Mouse (Mus musculus): ENCODE results near the gene Flrt2. TPM values are rescaled to one million over a fixed set of nuclear protein-coding genes. Genes with fewer than 3 reads are reported as not detected.
"Not testable (repeated sequence)": the region's sequence is repeated elsewhere in the genome, so short reads cannot be mapped to it uniquely, and the experiment has no call there.

Gene Flrt2
- polyA plus RNA-seq (2015; fragmentation: Nextera tagmentation; extraction: Ambion mirVana): 0.46 and 0.48 TPM in 2 replicates

GRCm38 (mm10) chr12:95691961-95692767 lies at the start of gene Flrt2:
Gene Flrt2, plus strand, starts transcription at chr12:95692226.
- no peak within 1 kb of the TSS for H3K9ac ChIP-seq (replicated peaks)
- no peak for TF ChIP-seq CTCF (IDR thresholded peaks at IDR 0.05; ENCODE audit: low read depth)
- TF ChIP-seq EP300 (IDR thresholded peaks at IDR 0.05; ENCODE audit: low read depth): no peak
- H3K27ac ChIP-seq (ENCODE audit: low read depth): no peak within 1 kb of the TSS
- H3K4me3 ChIP-seq (ENCODE audit: low read depth, low read length): peak within 1 kb of the TSS; percentile 12; the same call in 1 of the 2 replicates
- H3K36me3 ChIP-seq (replicated peaks; ENCODE audit: insufficient read depth, low read length): no peaks in the 10 kb centered on the region
- H3K4me2 ChIP-seq (ENCODE audit: low read depth, low read length): peak within 1 kb of the TSS; percentile 53
- WGBS (ENCODE audit: insufficient replicate concordance): 1% methylated on average over 32 of the region's 32 CpGs
- no peak for DNase-seq
- peaks cover 3% of the 10 kb centered on the region; the same call in 1 of the 2 replicates for H3K4me1 ChIP-seq (ENCODE audit: insufficient read depth)
- H3K27me3 ChIP-seq (ENCODE audit: insufficient read depth, low read length): peaks cover 62% of the 10 kb centered on the region
- no peaks in the 10 kb centered on the region for H3K9me3 ChIP-seq (ENCODE audit: low read length)
- ATAC-seq: no peak

GRCm38 (mm10) chr12:95642226-95642625 lies 49.8 kb upstream of the Flrt2 start:
- H3K9me3 ChIP-seq (ENCODE audit: low read length): no peaks in the 10 kb centered on the region
- no peaks in the 10 kb centered on the region for H3K36me3 ChIP-seq (replicated peaks; ENCODE audit: insufficient read depth, low read length)
- H3K27me3 ChIP-seq (ENCODE audit: insufficient read depth, low read length): no peaks in the 10 kb centered on the region
- no peaks in the 10 kb centered on the region for H3K4me1 ChIP-seq (ENCODE audit: insufficient read depth)
- TF ChIP-seq CTCF (IDR thresholded peaks at IDR 0.05; ENCODE audit: low read depth): no peak
- no peak for TF ChIP-seq EP300 (IDR thresholded peaks at IDR 0.05; ENCODE audit: low read depth)
- no peak overlapping the region for H3K27ac ChIP-seq (ENCODE audit: low read depth)
- DNase-seq (no peak), ATAC-seq (no peak)
- no peak overlapping the region for H3K9ac ChIP-seq (replicated peaks)
- no peak overlapping the region for H3K4me3 ChIP-seq (ENCODE audit: low read depth, low read length)
- 57% methylated on average over 3 of the region's 3 CpGs for WGBS (ENCODE audit: insufficient replicate concordance)
- no peak overlapping the region for H3K4me2 ChIP-seq (ENCODE audit: low read depth, low read length)

GRCm38 (mm10) chr12:95647179-95647578 lies 44.8 kb upstream of the Flrt2 start:
- not testable (repeated sequence) for H3K4me2 ChIP-seq (ENCODE audit: low read depth, low read length); ATAC-seq; DNase-seq; H3K4me1 ChIP-seq (ENCODE audit: insufficient read depth); H3K27me3 ChIP-seq (ENCODE audit: insufficient read depth, low read length); H3K36me3 ChIP-seq (replicated peaks; ENCODE audit: insufficient read depth, low read length); H3K4me3 ChIP-seq (ENCODE audit: low read depth, low read length); H3K9ac ChIP-seq (replicated peaks); H3K9me3 ChIP-seq (ENCODE audit: low read length); H3K27ac ChIP-seq (ENCODE audit: low read depth)
- WGBS (ENCODE audit: insufficient replicate concordance): 83% methylated on average over 1 of the region's 6 CpGs

GRCm38 (mm10) chr12:95652172-95653156 lies 39.6 kb upstream of the Flrt2 start:
- no peaks in the 10 kb centered on the region for H3K27me3 ChIP-seq (ENCODE audit: insufficient read depth, low read length)
- no peak overlapping the region for H3K27ac ChIP-seq (ENCODE audit: low read depth)
- H3K4me1 ChIP-seq (ENCODE audit: insufficient read depth): no peaks in the 10 kb centered on the region
- 59% methylated on average over 4 of the region's 4 CpGs for WGBS (ENCODE audit: insufficient replicate concordance)
- H3K4me2 ChIP-seq (ENCODE audit: low read depth, low read length): no peak overlapping the region
- DNase-seq (no peak), ATAC-seq (no peak)
- TF ChIP-seq CTCF (IDR thresholded peaks at IDR 0.05; ENCODE audit: low read depth) (no peak), EP300 (IDR thresholded peaks at IDR 0.05; ENCODE audit: low read depth) (no peak)
- H3K9me3 ChIP-seq (ENCODE audit: low read length): no peaks in the 10 kb centered on the region
- no peak overlapping the region for H3K4me3 ChIP-seq (ENCODE audit: low read depth, low read length)
- H3K36me3 ChIP-seq (replicated peaks; ENCODE audit: insufficient read depth, low read length): no peaks in the 10 kb centered on the region
- no peak overlapping the region for H3K9ac ChIP-seq (replicated peaks)

GRCm38 (mm10) chr12:95656594-95656993 lies 35.4 kb upstream of the Flrt2 start:
- Histone ChIP-seq H3K27ac (ENCODE audit: low read depth) (no peak overlapping the region), H3K4me1 (ENCODE audit: insufficient read depth) (no peaks in the 10 kb centered on the region), H3K4me3 (ENCODE audit: low read depth, low read length) (no peak overlapping the region), H3K9me3 (ENCODE audit: low read length) (no peaks in the 10 kb centered on the region), H3K36me3 (replicated peaks; ENCODE audit: insufficient read depth, low read length) (no peaks in the 10 kb centered on the region), H3K4me2 (ENCODE audit: low read depth, low read length) (no peak overlapping the region), H3K27me3 (ENCODE audit: insufficient read depth, low read length) (no peaks in the 10 kb centered on the region), H3K9ac (replicated peaks) (no peak overlapping the region)
- TF ChIP-seq CTCF (IDR thresholded peaks at IDR 0.05; ENCODE audit: low read depth) (no peak), EP300 (IDR thresholded peaks at IDR 0.05; ENCODE audit: low read depth) (no peak)
- DNase-seq (no peak), ATAC-seq (no peak)
- 79% methylated on average over 4 of the region's 4 CpGs for WGBS (ENCODE audit: insufficient replicate concordance)

GRCm38 (mm10) chr12:95667296-95667695 lies 24.7 kb upstream of the Flrt2 start:
- no peaks in the 10 kb centered on the region for H3K4me1 ChIP-seq (ENCODE audit: insufficient read depth)
- no peak overlapping the region for H3K9ac ChIP-seq (replicated peaks)
- no peaks in the 10 kb centered on the region for H3K27me3 ChIP-seq (ENCODE audit: insufficient read depth, low read length)
- no peak overlapping the region for H3K27ac ChIP-seq (ENCODE audit: low read depth)
- no peak overlapping the region for H3K4me2 ChIP-seq (ENCODE audit: low read depth, low read length)
- ATAC-seq (no peak), DNase-seq (no peak)
- no peaks in the 10 kb centered on the region for H3K36me3 ChIP-seq (replicated peaks; ENCODE audit: insufficient read depth, low read length)
- 71% methylated on average over 5 of the region's 5 CpGs for WGBS (ENCODE audit: insufficient replicate concordance)
- H3K9me3 ChIP-seq (ENCODE audit: low read length): no peaks in the 10 kb centered on the region
- H3K4me3 ChIP-seq (ENCODE audit: low read depth, low read length): no peak overlapping the region
- TF ChIP-seq EP300 (IDR thresholded peaks at IDR 0.05; ENCODE audit: low read depth): no peak
- no peak for TF ChIP-seq CTCF (IDR thresholded peaks at IDR 0.05; ENCODE audit: low read depth)

All from liver, postnatal 0 days (tissue).